Mouse (Mus musculus) adrenal gland, postnatal 4 days (tissue): ENCODE results near the gene Phf1. TPM values are rescaled to one million over a fixed set of nuclear protein-coding genes. Genes with fewer than 3 reads are reported as not detected.

Source experiments
- DNase-seq, 2 experiments: peaks; one replicate each; pipeline ENCODE4 v3.0.0; 2021 to 2022; ENCODE audit warnings: low spot score in 2 of 2, mixed read lengths in 2 of 2
- total RNA-seq, 2 experiments: library from RNA; stranded (reverse); gene quantifications; 2 replicates each; pipeline ENCODE4 v1.2.3; 2021

The Phf1 gene
- total RNA-seq, 2 experiments from 2014 or later, result 32.0 to 33.4 TPM

DNA sequence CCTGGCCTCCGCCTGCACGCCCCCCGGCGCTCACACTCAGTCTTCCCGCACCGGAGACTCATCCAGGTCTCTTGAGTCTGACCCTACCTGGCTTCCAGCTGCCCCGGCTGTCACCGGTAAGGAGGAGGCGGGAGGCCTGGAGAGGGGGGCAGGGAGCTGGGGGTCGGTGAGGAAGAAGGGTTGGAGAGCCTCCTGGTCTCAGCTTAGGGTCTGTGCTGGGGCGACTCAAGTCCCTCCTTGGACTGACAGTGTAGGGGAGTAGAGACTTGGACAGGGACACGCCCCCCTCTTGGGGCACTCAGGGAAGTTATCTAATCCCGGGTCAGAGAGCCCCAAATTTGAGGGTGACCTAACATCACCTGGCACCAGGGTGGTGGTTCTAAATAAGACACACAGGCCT lies 567 bp downstream of the Phf1 start:
- DNase-seq, result no peak

DNA sequence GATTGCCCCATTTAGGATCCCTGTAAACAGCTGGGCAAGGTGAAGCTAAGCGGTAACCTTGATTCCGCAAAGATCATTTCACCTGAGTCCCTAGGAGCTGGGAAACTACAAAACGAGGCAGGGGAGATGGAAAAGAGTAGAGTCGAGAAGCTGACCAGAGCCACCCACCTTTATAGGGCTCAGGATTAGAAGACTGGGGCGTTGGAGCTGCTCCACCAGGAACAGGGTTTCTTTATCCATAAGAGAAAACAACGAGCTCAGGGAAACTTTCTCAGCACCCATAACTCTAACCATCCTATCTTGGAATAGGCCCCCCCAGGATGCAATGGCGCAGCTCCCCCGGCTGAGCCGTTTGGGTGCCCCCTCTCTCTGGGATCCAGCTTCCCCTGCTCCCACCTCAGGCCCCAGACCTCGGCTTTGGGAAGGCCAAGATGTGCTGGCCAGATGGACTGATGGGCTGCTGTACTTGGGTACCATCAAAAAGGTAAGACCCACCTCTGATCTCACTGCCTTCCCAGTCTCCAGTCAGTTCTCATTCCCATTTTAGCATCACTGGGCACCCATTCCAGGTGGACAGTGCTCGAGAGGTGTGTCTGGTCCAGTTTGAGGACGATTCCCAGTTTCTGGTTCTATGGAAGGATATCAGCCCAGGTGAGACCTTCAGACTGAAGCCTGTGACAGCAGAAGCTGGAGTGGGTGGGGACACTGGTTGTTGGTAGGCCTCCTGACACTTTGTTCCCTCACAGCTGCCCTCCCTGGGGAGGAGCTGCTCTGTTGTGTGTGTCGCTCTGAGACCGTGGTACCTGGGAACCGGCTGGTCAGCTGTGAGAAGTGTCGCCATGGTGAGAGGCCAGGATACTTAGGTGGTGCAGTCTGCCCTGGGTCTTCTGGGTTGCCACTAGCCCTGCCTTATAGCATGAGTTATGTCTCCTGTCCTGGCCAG lies 1.3 kb downstream of the Phf1 start:
- no peak for DNase-seq

DNA sequence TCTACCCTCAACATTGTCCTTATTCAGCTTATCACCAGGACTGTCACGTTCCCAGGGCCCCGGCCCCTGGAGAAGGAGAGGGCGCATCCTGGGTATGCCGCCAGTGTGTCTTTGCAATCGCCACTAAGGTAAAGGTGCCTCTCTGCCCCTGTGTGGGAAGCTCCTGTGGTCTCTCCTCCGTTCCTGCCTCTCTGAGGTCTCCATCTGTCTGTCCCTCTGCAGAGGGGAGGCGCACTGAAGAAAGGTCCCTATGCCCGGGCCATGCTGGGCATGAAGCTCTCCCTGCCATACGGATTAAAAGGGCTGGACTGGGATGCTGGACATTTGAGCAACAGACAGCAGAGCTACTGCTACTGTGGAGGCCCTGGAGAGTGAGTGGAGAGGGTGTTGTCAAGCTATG lies 2.2 kb downstream of the Phf1 start:
- DNase-seq, result no peak

DNA sequence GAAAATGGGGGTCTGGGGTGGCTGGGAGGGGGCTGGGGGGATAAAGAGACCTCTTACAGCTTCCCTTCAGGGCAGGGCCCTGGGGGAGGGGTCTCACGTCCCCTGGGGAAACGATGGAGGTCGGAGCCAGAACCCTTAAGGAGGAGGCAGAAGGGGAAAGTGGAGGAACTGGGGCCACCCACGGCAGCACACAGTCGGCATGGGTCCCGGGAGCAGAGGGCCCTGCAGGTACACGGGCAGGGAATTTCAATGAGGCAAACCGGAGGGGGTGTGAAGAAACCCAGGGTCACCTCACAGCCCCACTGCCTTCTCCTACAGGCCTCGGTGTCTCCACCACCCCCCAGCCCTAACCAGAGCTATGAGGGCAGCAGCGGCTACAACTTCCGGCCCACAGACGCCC lies 3.6 kb downstream of the Phf1 start:
- no peak for DNase-seq

DNA sequence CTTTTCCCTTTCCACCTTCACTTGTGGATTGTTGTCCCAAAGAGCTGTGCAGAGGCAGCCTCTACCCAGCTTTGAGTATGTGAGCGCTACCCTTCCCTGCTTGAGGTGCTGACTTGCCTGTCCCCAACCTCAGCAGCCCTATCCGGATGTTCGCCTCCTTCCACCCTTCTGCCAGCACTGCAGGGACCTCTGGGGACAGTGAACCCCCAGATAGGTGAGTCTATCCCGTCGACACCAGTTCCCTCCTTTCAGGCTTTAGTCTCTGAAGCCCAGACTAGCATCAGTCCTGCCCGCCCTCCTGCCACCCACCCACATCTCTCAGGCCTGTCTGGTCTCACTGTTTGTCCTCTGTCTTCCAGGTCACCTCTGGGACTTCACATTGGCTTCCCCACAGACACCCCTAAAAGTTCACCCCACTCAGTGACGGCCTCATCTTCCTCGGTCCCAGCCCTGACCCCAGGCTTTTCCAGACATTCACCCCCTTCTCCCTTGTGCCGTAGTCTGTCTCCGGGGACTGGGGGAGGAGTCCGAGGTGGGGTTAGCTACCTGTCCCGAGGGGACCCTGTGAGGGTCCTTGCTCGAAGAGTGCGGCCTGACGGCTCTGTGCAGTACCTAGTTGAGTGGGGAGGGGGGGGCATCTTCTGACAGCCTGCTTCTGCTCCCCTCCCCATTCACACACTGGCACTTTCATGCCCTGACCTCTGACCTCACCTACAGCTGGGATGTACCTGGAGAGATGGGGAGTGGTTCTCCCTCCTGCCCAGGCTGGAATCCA lies 4.3 kb downstream of the Phf1 start:
- no peak for DNase-seq

DNA sequence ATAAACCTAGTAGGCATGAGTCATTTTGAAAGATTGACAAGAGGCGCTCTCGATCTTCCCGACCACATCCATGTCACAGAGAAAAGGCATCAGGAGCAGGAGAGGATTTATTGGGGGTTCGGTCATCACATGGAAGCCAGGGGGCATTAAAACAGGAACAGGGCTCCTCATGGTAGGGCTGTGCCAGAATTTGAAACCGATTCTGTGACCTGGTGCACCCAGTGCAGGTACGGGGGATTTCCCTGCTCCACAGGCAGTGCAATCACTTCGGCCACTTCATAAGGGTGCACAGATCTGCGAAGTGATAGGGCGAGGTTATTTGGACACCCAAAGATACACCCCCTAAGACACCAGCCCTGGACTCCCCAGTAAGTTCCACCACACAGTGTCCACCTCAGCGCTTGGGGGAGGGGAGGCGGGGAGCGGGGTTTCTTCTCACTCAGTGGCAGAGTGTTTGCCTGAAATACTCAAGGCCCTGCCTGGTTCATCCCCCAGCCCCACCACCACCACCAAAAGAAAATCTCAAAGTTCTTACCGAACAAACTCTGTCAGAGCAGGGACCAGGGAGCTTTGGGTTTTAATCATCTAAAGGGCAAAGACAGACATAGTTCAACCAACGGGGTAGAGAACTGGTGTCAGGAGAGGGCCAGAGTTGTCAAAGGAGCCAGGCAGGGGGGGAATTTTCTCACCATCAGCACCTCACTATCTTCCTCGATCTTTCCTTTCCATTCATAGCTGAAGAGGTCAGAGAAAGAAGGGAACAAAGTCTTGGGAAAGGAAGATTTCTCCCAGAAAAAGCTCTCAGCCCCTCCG lies 5.2 kb downstream of the Phf1 start:
- DNase-seq, result no peak

DNA sequence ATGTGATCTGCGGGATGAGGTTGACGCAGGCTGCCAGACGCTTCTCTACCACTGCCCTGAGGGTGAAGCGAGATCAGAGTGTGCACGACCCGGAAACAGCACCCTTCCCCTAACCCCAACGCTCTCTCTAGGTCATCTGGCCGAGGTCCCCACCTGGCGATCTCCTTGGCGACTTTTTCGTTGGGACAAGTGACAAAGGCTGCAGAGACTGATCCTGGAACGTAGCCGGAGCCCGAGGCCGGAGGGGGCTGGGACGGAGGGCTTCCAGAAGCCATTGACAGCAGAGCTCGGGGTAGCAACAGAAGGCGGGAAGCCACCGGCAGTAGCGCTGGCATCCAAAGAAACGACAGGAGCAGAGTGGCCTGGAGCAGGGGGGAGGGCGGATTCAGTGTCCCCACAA lies 5.9 kb downstream of the Phf1 start:
- no peak for DNase-seq

DNA sequence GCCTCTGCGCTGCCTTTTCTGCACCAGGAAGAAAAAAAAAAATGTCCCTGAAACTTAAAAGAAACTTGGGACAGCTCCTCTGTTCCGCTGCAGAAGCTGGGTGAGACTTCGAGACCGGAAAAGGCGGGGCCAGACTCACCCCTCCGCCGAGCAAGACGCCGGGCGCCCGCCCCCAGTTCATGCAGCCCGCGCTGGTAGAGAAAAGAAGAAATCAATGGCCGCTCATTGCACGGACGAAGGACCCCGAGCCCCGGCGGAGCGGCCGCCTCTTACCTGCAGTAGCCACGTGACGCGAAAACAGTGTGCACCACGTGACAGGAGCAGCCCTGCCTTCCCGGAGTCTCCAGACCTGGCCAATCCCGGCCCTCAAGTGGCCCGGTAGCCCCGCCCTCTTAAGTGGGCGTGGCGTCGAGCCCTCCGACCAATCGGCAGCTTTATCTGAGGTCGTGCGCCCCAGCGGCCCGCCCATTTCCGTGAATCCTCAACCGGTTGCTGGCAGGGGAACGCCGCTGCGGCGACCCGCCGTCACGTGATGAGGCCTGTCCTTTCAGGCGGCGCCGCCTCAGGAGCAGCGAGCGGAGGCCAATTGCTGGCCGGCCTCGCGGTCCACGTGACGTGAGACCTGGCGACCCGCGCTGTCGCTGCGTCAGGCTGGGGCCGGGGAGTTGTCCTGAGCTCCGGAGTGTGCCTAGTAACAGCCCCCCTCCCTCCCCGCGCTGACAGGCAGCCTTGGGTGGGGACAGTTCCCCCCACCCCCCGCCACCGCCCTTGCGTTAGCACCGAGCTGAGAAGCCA lies 6.5 kb downstream of the Phf1 start, which contains the start of gene Cuta:
Cuta (minus strand) TSS at position 392 of the 795 bp plus-strand sequence.
- peak; percentile 89 to 99 for DNase-seq

DNA sequence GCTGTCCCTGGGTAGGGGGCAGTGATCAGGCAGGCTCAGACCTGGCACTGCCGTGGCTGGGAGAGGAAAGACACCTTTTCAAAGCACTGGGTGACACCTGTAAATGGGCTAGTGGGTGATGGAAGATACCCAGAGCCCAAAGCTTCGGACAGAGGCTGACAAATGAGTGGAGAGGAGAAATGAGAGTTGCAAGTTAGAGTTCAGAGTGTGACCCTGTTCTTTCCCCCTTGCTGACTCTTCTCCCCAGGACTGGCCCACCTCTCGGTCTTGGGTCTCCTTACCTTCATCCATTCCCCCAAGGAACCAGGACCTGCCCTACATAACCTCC lies 7.1 kb downstream of the Phf1 start:
- DNase-seq, result no peak

DNA sequence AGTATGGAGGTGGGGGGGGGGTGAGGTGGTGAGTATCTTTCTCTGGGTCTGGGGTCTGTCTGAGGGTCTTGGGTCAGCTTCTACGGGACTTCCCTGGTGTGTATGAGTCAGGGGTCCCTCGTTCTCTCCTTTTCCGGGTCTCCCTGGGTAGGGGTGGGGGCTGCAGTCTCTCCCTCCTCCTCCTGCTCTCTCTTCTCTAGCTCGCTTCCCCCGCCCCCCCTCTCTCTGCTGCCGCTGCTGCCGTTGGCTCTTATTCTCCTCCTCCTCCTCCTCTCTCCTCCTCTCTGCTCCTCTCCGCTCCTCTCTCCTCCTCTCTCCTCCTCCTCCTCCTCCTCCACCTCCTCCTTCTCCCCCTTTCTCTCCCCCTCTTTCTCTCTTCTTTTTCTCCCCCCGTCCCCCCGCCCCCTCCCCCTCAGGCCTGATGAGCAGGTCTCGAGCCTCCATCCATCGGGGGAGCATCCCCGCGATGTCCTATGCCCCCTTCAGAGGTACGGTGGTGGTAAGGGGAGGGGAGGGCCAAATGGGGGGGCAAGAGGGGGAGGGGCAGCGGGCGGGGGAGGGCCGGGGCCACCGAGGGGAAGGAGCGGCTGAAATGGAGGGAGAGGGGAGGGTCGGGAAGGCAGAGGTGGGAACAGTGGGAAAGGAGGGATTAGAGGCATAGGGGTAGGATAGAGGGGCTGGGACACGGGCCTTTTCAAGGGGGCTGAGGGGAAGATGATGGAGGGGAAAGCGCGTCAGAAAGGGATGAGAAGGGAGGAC lies 8.4 kb downstream of the Phf1 start, which contains the start of gene Syngap1:
Syngap1 (plus strand) TSS at position 223 of the 759 bp plus-strand sequence.
- DNase-seq, result no peak

DNA sequence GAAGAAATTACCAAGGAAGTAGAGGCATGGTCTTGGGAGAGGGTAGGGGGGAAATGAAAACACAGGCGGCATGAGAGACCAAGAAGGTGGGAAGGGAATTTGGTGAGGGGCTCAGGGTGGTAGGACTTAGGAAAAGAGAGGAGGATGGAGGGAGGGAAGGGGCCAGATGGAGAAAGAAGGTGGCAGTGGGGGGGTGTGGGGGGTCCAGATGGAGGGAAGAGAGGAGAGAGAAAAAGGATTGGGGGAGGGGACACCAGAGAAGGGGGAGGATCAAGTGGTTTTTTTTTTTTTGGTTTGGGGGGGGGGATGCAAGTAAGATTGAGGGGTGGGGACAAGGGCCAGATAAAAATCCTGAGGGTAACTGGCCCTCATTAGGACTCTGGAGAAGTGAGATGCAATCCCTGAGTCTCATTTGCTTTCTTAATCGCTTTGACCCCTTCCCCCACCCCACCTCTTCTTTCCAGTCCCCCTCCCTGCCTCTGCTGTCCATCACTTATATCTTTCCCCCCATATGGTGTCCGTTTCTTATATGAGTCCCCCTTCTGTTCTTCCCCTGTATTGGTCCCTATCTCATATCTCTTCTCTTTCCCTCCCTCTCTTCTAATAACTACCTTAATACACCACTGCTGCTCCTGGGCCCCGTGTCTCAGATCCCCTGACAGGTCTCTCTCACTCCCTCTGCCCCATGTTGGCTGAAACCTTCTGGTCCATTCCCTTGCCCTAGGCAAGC lies 9.2 kb downstream of the Phf1 start:
- DNase-seq, result no peak

DNA sequence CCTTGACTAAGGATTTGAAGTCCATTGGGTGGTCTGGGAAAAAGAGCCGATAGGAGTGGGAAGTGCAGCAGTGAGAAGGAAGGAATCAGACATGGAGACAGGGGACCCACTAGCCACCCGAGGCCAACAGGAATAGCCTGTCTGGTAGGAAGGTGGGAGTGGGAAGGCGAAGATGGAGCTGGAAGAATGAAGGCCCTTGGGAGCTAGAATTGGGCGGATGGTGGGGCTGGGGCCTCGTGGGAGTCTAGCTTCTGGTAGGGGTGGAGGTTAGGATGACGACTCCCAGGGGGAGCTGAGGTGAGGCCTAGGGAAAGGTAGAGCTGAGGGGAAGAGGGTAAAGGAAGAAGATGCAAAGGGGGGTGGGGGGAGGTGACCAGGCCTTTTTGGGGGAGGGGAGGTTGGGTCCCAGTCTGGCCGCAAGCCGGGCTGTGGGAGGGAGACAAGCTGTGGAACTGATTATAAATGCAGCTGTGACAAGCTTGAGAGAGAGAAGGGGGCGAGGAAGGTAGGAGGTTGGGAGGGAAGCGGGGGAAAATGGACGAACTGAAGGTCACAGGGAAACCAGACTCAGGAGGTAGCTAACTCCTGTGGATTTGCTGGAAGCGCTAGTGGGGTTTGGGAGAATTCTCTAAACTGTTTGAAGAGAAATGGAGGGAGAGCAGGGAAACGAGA lies 13.1 kb downstream of the Phf1 start:
- no peak for DNase-seq

DNA sequence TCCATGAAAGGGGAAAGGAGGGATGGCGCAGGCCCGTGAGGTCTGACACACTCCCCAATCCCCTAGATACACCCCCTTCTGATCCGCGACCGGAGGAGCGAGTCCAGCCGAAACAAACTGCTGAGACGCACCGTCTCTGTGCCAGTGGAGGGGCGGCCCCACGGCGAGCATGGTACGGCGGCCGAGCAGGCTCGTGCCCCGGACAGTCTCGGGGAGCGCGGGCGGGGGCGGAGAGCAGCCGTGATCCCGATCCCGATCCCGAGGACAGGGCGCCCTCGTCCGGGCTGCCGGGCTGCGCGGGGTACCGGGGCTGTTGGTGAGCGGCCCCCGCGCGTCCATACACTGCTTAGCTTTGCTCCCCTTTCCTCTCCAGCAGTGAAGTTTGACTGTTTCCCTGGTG lies 13.7 kb downstream of the Phf1 start:
- DNase-seq, result peak; percentile 65 to 69

DNA sequence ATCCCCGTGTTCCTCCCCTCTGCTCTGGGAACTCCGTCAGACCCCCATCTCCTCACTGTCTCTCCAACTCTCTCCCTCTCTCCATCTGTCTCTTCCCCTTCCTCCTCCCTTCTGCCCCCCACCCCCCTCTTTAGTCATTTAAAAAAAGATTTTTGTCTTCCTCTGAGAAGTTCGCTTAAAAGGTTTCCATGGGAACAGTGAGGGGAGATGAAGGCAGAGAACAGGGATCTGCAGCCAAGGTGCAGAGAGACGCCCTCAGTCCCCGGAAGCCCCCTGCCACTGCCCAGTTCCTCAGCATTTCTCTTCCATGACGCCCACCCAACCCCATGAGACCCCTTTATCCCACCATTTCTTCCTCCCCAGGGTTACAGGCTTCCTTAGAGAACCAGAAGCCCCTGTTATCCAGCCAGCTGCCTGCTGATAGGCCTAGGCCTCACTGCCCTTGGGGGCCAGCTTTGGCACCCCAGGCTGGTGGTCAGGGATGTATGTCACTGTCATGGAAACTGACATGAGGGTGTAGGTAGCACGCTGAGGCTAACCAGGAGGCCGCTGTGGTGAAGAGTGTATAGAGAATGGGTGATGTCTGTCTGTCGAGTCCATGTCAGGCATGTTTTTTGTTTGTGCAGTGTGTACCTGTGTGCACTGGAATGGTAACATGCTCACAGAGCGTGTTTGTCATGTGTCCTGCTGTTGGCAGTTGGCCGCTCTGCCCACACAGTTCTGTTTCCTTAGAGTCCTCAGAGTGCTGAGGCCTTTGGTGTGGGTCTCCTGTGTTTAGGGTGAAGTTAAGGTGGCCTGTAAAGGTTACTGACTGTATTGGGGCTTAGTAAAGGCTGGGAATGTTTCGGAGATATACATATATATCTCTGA lies 14.6 kb downstream of the Phf1 start:
- no peak for DNase-seq

DNA sequence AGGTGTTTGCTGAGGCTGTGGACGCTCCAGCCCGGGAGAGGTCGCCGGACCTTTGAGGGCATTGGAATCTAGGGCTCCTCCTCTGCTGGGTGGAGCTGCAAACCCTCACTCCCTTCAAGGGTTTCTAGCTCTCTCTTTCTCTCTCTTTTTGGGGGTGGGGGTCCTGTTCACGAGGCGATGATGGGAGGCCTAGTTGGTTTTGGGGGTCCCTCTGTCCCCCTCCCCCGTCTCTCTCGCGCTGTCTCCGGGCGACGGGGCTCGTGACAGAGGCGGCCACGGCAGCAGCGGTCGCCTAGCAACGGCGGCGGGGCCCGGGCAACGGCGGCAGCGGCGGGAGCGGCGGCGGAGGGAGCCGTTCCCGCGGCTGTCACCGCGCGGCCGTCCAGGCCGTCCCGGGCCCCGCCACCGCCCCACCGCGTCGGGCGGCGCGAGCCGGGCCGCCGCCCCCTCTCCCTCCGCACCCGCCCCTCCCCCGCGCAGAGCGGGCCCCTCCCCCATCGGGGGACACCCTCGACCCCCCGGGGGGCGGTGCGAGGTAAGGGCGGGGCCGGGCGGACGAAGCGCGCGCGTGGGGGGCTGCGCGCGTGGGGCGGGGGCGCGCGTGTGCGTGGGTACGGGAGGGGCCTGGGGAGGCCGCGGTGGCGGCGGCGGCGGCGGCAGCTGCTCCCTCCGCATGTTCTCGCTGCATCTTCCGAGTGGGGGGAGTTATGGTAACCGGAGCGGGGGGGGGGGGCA lies 15.6 kb downstream of the Phf1 start:
- no peak for DNase-seq

DNA sequence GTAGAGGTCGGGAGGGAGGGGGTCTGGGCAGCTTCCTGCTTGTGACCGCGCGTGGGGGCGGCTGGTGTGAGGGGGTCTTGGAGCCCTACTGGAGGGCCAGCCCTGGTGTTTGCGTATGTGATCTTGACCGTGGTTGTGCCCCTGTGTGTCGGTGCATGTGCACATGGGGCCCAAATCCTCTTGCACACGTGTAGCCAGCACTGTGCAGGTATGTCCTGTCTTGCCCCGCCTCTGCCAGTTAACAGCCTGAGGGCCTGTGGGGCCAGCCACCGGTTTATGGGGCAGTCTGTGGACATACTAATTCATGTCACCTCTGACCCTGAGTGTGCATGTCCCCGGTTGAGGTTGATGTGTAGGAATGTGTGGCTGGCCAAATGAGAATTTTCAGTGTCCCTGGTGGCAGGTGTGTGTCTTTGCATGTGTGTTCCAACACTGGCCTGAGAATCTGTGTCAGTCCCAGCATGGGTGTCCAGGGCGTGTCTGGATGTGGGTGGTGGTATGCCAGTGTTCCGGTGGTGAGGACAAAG lies 16.3 kb downstream of the Phf1 start:
- no peak for DNase-seq

DNA sequence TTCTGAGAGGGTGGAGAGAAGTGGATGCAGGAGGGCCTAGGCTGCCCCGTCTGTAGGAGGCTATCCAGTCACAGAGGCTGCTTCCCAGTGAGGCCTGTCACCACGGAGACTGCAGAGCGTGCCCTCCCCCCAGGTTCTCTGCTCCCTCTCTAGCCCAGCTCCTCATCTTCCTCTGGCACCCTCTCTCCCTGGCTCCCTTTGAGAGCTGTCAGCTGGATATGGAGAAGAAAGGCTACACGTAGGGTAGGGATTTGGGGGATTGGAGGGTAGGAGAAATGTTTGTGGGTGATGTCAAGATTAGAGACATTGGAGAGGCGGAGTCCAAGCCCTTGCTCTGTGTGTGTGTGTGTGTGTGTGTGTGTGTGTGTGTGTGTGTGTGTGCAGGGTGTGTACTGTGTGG lies 17.0 kb downstream of the Phf1 start:
- DNase-seq, result no peak
